Mouse (Mus musculus) intestine, postnatal 0 days (tissue): Measurements from ENCODE around the gene Gm13272. TPM values are rescaled to one million over a fixed set of nuclear protein-coding genes. Genes with fewer than 3 reads are reported as not detected.
A peak's percentile ranks its signal among the peaks of the same experiment; 100 is the strongest.
"Not testable (repeated sequence)": the region's sequence is repeated elsewhere in the genome, so short reads cannot be mapped to it uniquely, and the experiment has no call there.

Source experiments
- ATAC-seq: fragments of 200-750 bp; cut with Nextera tagmentation; 2 replicates; pipeline ENCODE4 v1.8.0; 2017; ENCODE audit warnings: mild to moderate bottlenecking, moderate TSS enrichment, moderate library complexity
- H3K27ac ChIP-seq: fragments of 300-500 bp; sonication (generic); 2 replicates; pipeline ENCODE4 v1.5.1; 2014; ENCODE audit warnings: mild to moderate bottlenecking, low read depth, low read length, moderate library complexity
- H3K27me3 ChIP-seq: fragments of 300-500 bp; sonication (generic); replicated peaks from 2 replicates; pipeline ENCODE4 v1.6.1; 2014; ENCODE audit warnings: low read length, mixed read lengths; ENCODE audit not compliant: control insufficient read depth, insufficient read depth
- H3K36me3 ChIP-seq: fragments of 300-500 bp; sonication (generic); 2 replicates; pipeline ENCODE4 v1.6.1; 2014; ENCODE audit warnings: mild to moderate bottlenecking, moderate library complexity; ENCODE audit not compliant: control insufficient read depth, insufficient read depth
- H3K4me1 ChIP-seq: fragments of 300-500 bp; sonication (generic); replicated peaks from 2 replicates; pipeline ENCODE4 v1.6.1; 2014; ENCODE audit warnings: antibody characterized with exemption, low read length, mixed read lengths; ENCODE audit not compliant: control insufficient read depth, insufficient read depth
- H3K4me2 ChIP-seq: fragments of 300-500 bp; sonication (generic); replicated peaks from 2 replicates; pipeline ENCODE4 v1.6.1; 2014; ENCODE audit warnings: low read depth, mild to moderate bottlenecking, moderate library complexity
- H3K4me3 ChIP-seq: fragments of 300-500 bp; sonication (generic); 2 replicates; pipeline ENCODE4 v1.5.1; 2014; ENCODE audit warnings: low read depth, low read length
- H3K9ac ChIP-seq: fragments of 300-500 bp; sonication (generic); 2 replicates; pipeline ENCODE4 v1.6.1; 2014; ENCODE audit warnings: mild to moderate bottlenecking, low read depth, low read length
- H3K9me3 ChIP-seq: fragments of 300-500 bp; sonication (generic); 2 replicates; pipeline ENCODE4 v1.6.1; 2016; ENCODE audit warnings: mixed run types; ENCODE audit not compliant: control insufficient read depth
- CTCF ChIP-seq: sonication (generic); IDR thresholded peaks from 2 replicates; pipeline ENCODE4 v1.5.1; 2016; ENCODE audit warnings: low read depth, mild to moderate bottlenecking, control low read depth, antibody characterized with exemption, moderate library complexity
- WGBS: fragments of 180-500 bp; shearing (Covaris S2); extraction: QIAGEN DNeasy Blood & Tissue Kit; methylation state at CpG from one replicate; pipeline ENCODE4 v1.1.7; 2014; 5-methylcytosine and 5-hydroxymethylcytosine counted together
- polyA plus RNA-seq: library from polyadenylated mRNA; unstranded; fragments of >200 nt; fragmentation: Nextera tagmentation; extraction: Ambion mirVana; gene quantifications from 2 replicates; pipeline ENCODE4 v1.2.1, GENCODE M21; 2015

Gm13272 gene
- polyA plus RNA-seq, 1 experiment from 2014 or later: not detected

DNA sequence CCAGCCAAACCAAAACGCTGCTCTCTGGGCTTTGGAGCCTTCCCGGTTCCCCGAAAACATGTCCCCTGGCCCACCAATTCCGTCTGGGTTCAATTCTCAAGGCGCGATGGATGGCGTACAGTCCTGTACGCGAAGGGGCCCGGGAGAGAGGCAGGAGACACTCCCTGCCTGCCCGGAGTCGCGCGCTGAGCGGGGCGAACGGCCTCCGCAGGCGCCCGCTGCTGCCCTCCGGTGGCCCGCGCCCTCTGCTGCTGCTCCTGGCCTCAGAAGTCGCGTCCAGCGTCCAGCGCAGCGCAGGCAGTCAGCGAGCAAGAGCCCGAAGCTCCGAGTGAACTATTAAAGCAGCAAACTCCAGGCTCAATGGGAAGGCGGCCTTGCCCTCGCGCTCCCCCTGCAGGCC lies 26.1 kb downstream of the Gm13272 start:
- not testable (repeated sequence) for ATAC-seq, H3K27me3 ChIP-seq, H3K4me3 ChIP-seq, H3K27ac ChIP-seq, H3K4me1 ChIP-seq, H3K36me3 ChIP-seq, H3K9me3 ChIP-seq, H3K4me2 ChIP-seq, H3K9ac ChIP-seq
- WGBS: no CpG with 5 or more reads among the region's 34 CpGs
- TF ChIP-seq CTCF: peak; percentile 53

DNA sequence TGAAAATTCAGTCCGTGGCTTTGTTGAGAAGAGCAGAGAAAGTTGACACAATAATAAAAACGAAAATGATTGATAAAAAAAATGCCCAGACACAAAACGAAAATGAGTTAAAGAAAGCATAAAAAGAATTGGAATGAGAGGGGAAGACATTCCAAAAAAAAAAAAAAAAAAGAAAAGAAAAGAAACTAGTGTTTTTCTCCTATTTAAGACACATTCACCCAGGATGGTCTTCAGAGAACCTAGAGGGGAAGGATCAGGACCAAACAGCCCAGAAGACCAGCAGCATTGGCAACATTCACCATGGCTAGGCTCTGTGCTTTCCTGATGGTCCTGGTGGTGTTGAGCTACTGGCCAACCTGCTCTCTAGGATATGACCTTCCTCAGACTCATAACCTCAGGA lies 36.3 kb downstream of the Gm13272 start, which contains the start of gene Ifna7:
Ifna7 (plus strand) TSS at position 301 of the 400 bp plus-strand sequence.
- no peaks in the 10 kb centered on the region for H3K9me3 ChIP-seq
- WGBS: 52% methylated on average over 3 of the region's 3 CpGs
- H3K36me3 ChIP-seq: no peaks in the 10 kb centered on the region
- H3K4me2 ChIP-seq: no peak within 1 kb of the TSS
- no peak within 1 kb of the TSS for H3K4me3 ChIP-seq
- TF ChIP-seq CTCF: no peak
- no peak within 1 kb of the TSS for H3K27ac ChIP-seq
- H3K9ac ChIP-seq: no peak within 1 kb of the TSS
- no peak for ATAC-seq
- H3K4me1 ChIP-seq: no peaks in the 10 kb centered on the region
- no peaks in the 10 kb centered on the region for H3K27me3 ChIP-seq

DNA sequence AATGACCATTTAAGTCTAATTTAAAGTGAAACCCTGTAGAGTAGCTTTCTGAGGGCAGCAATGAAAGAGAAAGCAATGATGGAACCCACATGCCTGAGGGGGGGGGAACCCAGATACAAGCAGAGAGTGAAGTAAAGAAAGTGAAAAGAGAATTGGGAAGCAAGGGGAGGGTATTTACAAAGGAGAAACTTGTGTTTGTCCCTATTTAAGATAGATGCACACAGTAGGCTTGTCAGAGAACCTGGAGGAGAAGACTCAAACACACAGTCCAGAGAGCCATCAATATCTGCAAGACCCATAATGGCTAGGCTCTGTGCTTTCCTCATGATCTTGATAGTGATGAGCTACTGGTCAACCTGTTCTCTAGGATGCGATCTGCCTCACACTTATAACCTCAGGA lies 40.0 kb downstream of the Gm13272 start, which contains the start of gene Ifna11:
Ifna11 (plus strand) TSS at position 301 of the 400 bp plus-strand sequence.
- no peak within 1 kb of the TSS for H3K4me3 ChIP-seq
- no peak within 1 kb of the TSS for H3K27ac ChIP-seq
- H3K36me3 ChIP-seq: no peaks in the 10 kb centered on the region
- no peaks in the 10 kb centered on the region for H3K4me1 ChIP-seq
- 70% methylated on average over 1 of the region's 1 CpGs for WGBS
- no peak for ATAC-seq
- no peak for TF ChIP-seq CTCF
- H3K27me3 ChIP-seq: no peaks in the 10 kb centered on the region
- H3K9me3 ChIP-seq: no peaks in the 10 kb centered on the region
- no peak within 1 kb of the TSS for H3K4me2 ChIP-seq
- H3K9ac ChIP-seq: no peak within 1 kb of the TSS

DNA sequence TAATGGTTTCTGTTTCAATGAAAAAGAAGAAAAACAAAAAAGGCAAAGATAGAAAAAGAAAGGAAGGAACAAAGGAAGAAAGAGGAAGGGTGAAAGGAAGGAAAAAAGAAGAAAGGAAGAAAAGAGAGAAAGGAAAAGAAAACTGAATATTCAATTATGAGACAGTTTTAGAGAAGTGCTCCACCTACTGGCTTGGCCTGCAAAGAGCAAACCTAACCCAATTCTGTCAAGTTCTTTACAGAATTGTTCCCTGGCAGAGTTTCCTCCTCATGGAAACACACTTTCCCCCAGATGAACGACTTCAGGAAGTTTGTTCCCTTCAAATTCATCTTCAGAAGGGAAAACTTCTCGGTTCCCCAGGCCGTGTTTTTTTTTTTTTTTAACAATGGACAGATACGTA lies 43.3 kb downstream of the Gm13272 start:
- no peaks in the 10 kb centered on the region for H3K36me3 ChIP-seq
- no peaks in the 10 kb centered on the region for H3K27me3 ChIP-seq
- H3K9me3 ChIP-seq: no peaks in the 10 kb centered on the region
- no peak overlapping the region for H3K4me3 ChIP-seq
- no peak overlapping the region for H3K27ac ChIP-seq
- 24% methylated on average over 4 of the region's 4 CpGs for WGBS
- H3K4me1 ChIP-seq: no peaks in the 10 kb centered on the region
- TF ChIP-seq CTCF: peak; percentile 62
- no peak overlapping the region for H3K4me2 ChIP-seq
- no peak overlapping the region for H3K9ac ChIP-seq
- no peak for ATAC-seq

DNA sequence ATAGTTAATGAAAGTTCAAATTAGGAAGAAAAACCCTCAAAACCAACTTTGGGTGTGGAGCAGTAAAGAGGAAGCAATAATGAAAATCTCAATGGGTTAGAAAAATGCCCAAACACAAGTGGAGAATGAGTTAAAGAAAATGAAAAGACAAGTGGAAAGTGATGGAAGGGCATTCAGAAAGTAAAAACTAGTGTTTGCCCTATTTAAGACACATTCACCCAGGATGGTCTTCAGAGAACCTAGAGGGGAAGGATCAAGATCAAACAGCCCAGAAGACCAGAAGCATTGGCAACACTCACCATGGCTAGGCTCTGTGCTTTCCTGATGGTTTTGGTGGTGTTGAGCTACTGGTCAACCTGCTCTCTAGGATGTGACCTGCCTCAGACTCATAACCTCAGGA lies 47.5 kb downstream of the Gm13272 start, which contains the start of gene Ifna6:
Ifna6 (plus strand) TSS at position 301 of the 400 bp plus-strand sequence.
- not testable (repeated sequence) for H3K27ac ChIP-seq, H3K4me1 ChIP-seq, H3K4me2 ChIP-seq, H3K36me3 ChIP-seq, H3K4me3 ChIP-seq, H3K27me3 ChIP-seq, H3K9me3 ChIP-seq, ATAC-seq, H3K9ac ChIP-seq

Other genes starting within 250 kb of the Gm13272 start
- gene Ifna15, start 221.6 kb upstream of the Gm13272 start, polyA plus RNA-seq: not detected in 2 replicates
- not detected in 2 replicates for gene Ifna14, start 208.1 kb upstream of the Gm13272 start, polyA plus RNA-seq
- not detected in 2 replicates for gene Ifna9, start 187.5 kb upstream of the Gm13272 start, polyA plus RNA-seq
- gene Ifna12, start 176.5 kb upstream of the Gm13272 start, polyA plus RNA-seq: not detected in 2 replicates
- gene C87499, start 145.4 kb upstream of the Gm13272 start, polyA plus RNA-seq: not detected in 2 replicates
- not detected in 2 replicates for gene Ifna13, start 135.4 kb upstream of the Gm13272 start, polyA plus RNA-seq
- not detected in 2 replicates for gene Ifna16, start 102.9 kb upstream of the Gm13272 start, polyA plus RNA-seq
- not detected in 2 replicates for gene Ifna2, start 95.9 kb upstream of the Gm13272 start, polyA plus RNA-seq
- not detected in 2 replicates for gene Ifnab, start 88.5 kb upstream of the Gm13272 start, polyA plus RNA-seq
- 0.16 and 0.43 TPM in 2 replicates for gene Gm26566, start 58.0 kb upstream of the Gm13272 start, polyA plus RNA-seq
- gene Klhl9, start 57.4 kb upstream of the Gm13272 start, polyA plus RNA-seq: 40.5 and 42.5 TPM in 2 replicates
- not detected in 2 replicates for gene Gm13271, start 25.0 kb upstream of the Gm13272 start, polyA plus RNA-seq
- gene Gm13283, start 19.7 kb upstream of the Gm13272 start, polyA plus RNA-seq: 0.20 TPM in 1 of 2 replicates, not detected in the other
- gene Gm13290, start 6.0 kb upstream of the Gm13272 start, polyA plus RNA-seq: 0.13 TPM in 1 of 2 replicates, not detected in the other
- gene Gm13289, start 2.9 kb upstream of the Gm13272 start, polyA plus RNA-seq: not detected in 2 replicates
- gene Ifnz, start 2.3 kb downstream of the Gm13272 start, polyA plus RNA-seq: 0.18 TPM in 1 of 2 replicates, not detected in the other
- not detected in 2 replicates for gene Gm13276, start 5.9 kb downstream of the Gm13272 start, polyA plus RNA-seq
- not detected in 2 replicates for gene Gm13277, start 8.8 kb downstream of the Gm13272 start, polyA plus RNA-seq
- not detected in 2 replicates for gene Gm13278, start 11.7 kb downstream of the Gm13272 start, polyA plus RNA-seq
- not detected in 2 replicates for gene Gm13275, start 14.6 kb downstream of the Gm13272 start, polyA plus RNA-seq
- not detected in 2 replicates for gene Gm13279, start 17.5 kb downstream of the Gm13272 start, polyA plus RNA-seq
- gene Gm13285, start 19.8 kb downstream of the Gm13272 start, polyA plus RNA-seq: 0.37 and 0.42 TPM in 2 replicates
- not detected in 2 replicates for gene Gm13287, start 23.4 kb downstream of the Gm13272 start, polyA plus RNA-seq
- not detected in 2 replicates for gene Gm13288, start 25.7 kb downstream of the Gm13272 start, polyA plus RNA-seq
- gene Ifna7, start 36.4 kb downstream of the Gm13272 start, polyA plus RNA-seq: not detected in 2 replicates
- not detected in 2 replicates for gene Ifna11, start 40.1 kb downstream of the Gm13272 start, polyA plus RNA-seq
- not detected in 2 replicates for gene Ifna6, start 47.6 kb downstream of the Gm13272 start, polyA plus RNA-seq
- not detected in 2 replicates for gene Ifna5, start 55.7 kb downstream of the Gm13272 start, polyA plus RNA-seq
- gene Ifna4, start 62.0 kb downstream of the Gm13272 start, polyA plus RNA-seq: not detected in 2 replicates
- not detected in 2 replicates for gene Ifna1, start 70.2 kb downstream of the Gm13272 start, polyA plus RNA-seq
- not detected in 2 replicates for gene Ifne, start 100.4 kb downstream of the Gm13272 start, polyA plus RNA-seq